Mouse (Mus musculus) induced T-regulatory cell, adult 2 months (primary cell): Measurements from ENCODE around the gene Vmn2r82.
"Not testable (repeated sequence)": the region's sequence is repeated elsewhere in the genome, so short reads cannot be mapped to it uniquely, and the experiment has no call there.

Experiments used
- DNase-seq: peaks from one replicate; pipeline ENCODE4 v3.0.0-alpha.2; 2012; ENCODE audit warnings: low read depth

Vmn2r82 gene

DNA sequence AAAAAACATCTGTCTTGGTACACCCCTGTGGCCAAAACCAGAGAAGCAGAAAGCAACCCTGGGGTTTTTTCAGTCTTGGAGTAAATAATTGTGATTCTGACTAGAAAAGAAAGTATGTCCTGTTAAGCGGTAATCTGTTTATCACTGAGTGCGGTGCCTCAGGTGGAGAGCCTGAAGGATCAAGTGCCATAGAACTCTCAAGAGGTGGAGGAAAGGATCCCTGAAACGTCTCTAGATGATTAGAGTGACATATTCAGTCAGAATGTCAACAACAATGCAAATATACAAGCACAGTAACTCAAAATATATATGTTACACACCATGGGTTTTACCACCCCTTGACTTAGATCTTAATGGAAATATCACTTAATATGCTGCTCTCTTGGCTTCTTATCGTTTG lies at the start of gene Vmn2r82:
Gene Vmn2r82 (plus strand): TSS at position 301 of the 400 bp plus-strand sequence.
- not testable (repeated sequence) for DNase-seq

DNA sequence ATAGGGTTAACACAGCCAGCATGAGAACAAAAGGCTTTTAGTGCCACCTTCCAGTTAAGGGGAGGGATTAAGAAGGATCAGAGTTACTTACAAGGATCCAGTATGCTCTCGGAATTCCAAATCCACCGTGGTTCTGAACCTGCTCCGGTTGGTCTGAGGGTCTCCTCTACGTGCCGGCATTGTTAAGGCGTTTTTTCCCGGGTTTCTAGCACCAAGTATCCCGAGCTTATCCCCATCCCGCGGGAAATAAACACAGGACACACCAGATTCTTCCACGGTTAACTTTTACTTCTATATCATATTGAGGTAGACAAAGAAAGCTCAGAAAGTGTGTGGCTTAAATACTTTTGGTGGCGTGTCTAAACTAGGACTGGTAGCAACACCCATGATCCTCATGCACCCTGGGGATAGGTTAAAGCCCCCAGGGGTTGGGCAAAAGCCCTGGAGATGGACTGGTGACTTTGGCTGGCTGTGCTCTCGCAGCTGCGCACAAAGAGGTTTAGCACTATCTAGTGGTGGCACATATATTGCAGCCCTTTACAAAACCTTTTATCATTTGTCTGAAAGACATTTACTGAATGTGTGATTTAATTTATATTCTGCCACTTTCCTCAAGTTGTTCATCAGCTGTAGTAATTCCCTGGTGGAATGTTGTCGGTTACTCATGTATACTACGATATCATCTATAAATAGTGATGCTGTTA lies 34.1 kb upstream of the Vmn2r82 start:
- DNase-seq = not testable (repeated sequence)

DNA sequence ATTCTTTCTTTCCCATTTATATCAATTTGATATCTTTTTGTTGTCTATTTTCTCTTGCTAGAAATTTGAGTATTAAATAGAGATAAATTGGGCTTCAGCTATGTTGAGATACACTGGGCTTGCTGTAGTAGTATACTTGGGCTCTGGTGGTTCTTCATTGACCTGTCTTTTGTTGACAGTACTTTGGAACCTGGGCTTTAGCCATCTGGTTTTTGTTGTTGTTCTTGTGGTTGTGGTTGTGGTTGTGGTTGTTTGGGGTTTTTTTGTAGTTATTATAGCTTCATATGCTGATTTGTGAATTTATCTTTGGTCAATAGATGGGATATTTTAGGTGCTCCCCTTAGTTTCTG lies 33.6 kb upstream of the Vmn2r82 start:
- no peak for DNase-seq

DNA sequence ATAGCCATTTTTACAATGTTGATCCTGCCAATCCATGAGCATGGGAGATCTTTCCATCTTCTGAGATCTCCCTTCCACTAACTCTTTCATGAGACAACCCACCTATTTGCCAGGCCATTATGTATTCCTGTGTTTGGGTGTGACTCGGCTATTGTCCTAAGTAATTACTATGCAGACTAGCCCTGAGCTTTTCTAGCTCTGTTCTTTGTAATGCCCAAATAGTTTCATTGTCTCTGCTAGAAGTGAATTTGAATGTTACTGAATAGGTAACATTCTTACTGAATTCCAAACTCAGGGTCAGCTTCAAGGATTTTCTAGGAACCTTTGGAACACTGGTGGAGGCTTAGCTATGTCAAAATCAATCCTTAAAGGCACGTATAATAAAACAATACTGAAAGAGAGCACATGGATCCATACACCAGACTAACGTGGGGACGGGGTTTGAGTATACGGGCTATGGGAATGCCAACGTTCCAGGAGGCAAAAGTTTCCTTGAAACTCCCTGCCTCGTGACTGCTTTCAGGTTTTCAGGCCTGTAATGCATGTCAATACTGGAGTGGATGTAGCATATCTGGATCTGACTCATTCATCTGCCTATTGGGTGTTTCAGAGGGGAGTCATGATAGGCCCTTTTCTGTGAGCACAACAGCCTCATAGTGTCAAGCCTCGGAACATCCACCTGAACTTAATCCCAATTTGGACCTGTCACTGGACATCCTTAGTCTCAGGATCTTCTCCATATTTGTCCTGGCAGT lies 43.8 kb downstream of the Vmn2r82 start:
- DNase-seq = not testable (repeated sequence)

DNA sequence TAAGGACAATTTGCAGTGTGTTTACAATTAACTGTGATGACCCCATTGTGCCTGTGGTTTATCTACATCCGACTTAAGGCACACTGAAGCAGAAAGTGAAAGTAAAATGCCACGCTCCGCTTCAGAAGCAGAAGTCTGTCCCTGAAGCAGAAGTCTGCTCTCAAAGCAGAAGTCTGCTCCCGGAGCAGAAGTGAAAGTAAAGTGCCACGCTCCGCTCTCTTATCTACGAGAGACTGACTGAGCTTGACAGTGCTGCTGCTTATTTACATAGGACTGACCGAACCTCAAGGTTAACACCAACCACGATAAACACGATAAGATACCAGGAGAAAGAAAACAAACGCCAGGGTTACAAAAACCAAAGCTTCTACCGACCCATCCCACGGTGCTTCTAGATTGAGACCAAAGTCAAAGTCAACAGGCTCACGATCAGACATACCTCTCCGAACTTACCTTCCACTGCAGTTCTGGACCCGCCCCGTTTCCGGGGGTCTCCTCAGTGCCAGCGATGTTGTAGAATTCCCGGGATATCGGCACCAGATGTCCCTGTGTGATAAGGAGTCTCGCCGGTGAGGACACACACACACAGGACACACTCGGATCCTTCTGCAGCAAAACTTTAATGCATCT lies 60.9 kb downstream of the Vmn2r82 start:
- DNase-seq = peak; percentile 79

DNA sequence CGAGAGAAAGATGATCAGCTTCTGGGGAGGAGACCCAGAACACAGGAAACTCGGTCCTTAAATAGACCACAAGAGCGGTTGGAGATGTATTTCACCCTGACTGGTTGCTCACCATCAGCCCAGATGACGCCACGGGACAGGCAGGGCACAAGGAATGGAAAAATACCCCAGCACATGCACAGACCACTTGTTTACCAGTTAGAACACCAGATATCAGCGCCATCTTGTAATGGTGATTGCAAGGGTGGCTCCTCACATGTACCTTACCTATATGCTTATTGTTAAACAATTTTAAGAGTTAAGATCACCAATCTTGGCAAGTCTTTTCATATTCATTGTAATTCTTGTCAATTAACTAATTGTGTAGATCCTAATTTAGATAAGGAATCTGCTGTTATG lies 61.5 kb downstream of the Vmn2r82 start:
- DNase-seq = peak; percentile 34

DNA sequence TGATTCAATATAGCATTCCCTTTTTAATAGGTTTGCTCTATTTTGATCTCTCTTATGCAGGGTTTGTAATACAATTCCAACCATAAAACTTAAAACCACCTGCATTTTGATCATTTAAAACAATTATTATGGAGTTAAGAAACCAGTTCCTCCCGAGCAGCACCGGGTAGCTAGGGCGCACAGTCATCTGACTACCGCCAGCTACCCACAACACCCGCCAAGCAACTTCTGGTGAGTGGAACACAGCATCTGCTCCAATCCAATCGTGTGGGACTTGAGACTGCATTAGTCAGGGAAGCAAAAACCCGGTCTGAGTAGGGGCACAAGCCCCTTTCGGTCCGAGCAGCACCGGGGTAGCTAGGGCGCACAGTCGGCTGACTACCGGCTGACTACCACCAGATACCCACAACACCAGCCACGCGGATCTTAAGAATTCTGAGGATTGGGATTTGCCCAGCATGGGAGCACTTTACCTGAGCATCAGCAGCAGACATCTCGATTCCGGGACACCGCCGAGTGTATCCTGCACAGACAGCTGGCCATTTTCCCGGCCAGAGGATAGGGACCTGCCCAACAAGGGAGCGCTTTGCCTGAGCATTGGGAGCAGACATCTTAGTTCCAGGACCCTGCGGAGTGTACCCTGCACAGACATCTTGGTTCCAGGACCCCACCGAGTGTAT lies 79.0 kb downstream of the Vmn2r82 start:
- DNase-seq = not testable (repeated sequence)
